Mouse (Mus musculus) kidney, postnatal 4 days (tissue): Measurements from ENCODE around the gene Fcgbp.
"Not testable (repeated sequence)": the region's sequence is repeated elsewhere in the genome, so short reads cannot be mapped to it uniquely, and the experiment has no call there.

Experiments
- DNase-seq, 2 experiments: peaks; one replicate each; pipeline ENCODE4 v3.0.0; 2021; ENCODE audit warnings: mixed read lengths in 2 of 2

Fcgbp gene

DNA sequence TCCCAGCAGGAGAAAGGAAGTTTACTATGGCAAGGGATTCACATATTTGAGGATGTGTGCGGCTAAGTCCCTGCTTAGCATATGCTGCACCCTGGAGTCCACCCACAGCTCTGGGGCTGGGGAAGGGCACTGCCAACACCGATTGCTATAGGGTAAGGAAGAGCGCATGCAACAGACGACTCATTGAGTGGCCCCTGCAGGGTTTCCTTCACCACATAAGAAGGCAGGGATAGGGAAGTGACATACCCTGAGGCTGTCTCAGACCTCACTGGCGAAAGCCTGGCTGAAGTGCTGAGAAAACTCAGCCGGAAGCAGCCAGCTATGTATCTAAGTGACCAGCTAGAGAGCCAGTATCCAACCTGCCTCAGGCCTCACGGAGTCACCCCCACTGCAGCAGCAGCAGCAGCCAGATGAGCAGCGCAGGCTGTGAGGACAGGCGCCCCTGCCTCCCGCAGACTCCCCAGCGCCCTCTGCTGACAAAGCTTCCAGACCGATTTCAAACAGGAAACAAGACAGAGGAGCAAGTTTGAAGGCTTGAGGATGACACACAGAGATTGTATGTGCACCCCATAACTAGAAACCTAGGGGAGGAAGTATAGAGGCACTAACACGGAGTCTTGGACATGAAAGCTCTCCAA, 80.7 kb downstream of the Fcgbp start:
- DNase-seq = peak; percentile 79 to 80

DNA sequence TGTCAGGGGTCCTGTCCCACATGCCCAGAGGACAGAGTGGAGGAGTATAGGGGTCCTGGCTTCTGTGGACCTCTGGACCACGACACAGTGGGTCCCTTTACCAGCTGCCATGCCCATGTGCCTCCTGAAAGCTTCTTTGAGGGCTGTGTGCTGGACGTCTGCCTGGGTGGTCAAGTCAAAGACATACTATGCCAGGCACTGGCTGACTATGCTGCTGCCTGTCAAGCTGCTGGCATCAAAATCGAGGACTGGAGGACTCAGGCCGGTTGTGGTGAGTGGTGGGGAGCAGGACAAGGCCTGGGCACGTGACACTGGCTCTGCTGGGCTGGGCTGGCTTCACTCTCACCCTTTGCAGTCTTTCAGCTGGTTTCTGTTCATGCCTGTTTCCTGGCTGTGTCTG, 82.6 kb downstream of the Fcgbp start:
- not testable (repeated sequence) for DNase-seq

DNA sequence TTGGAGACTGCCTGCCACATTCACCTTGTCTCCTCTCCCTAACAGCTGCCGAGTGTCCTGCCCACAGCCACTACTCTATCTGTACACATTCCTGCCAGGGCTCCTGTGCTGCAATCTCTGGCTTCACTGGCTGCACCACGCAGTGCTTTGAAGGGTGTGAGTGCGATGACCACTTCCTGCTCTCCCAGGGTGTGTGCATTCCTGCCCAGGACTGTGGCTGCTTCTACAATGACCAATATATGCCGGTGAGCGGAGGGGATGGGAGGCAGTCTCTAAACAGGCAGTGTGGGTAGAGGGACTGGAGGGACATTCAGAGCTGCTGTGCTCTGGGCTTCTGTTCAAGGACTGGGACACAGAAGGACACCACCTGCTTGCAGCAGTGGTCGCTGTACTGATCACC, 88.3 kb downstream of the Fcgbp start:
- no peak for DNase-seq

DNA sequence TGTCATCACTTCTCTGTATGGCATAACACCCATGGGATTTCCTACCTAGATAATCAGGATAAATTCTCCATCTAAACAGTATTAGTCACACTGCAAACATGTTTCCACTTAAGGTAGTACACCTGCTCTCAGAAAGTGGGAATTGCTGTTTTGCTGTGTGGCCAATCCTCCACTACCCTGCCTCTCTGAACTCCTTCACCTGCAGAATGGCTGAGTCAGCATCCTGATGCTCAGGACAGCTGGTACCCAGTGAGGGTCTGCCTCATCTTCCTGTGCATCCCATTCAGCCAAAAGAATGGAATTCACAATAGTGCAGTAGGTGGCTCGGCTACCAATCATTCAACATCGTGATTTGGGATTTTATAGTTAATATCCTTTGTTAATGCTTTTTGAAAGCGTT, 88.9 kb downstream of the Fcgbp start:
- no peak for DNase-seq

DNA sequence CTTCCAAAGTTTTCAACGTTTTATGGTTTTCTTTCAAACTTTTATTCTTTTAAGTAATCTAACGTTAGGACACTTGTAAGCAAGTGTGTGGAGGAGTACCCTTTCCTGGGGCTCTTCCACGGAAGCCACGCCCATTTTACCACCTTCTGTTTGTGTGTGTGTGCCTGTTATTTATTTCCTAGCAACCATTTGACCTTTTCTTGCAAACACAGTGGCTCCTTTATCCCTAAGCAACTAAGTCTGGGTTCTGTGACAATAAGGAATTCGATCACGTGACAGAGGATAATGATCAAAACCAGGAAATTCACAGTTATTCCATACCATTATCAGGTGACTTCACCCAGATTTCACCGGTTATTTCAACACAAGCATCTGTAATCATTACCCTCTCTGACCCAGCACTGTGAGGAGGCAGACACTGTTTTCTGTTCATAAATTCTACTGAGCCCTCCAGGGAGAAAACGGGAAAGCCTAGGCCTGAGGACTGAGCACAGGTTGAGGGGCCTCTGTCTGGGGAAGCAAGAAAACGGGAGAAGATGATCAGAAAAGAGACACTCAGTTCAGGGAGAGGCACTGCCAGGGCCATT, 90.2 kb downstream of the Fcgbp start:
- no peak for DNase-seq

DNA sequence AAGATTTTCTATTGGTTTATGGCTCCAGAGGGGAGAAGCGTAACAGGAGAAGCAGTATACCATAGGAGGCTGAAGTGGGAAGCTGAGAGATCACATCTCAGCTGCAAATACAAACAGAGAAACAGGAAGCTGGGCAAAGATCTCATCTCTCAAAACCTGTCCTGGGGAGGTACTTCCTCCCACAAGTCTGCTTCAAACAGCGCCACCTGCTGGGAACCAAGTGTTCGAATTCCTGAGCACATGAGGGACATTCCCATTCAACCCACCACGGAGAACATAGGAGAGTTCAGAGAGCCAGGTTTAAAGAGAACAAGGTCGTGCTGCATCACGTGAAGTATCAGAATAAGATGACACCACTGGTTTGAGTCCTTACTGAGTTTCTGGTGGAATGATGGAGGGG, 94.4 kb downstream of the Fcgbp start:
- DNase-seq = no peak

DNA sequence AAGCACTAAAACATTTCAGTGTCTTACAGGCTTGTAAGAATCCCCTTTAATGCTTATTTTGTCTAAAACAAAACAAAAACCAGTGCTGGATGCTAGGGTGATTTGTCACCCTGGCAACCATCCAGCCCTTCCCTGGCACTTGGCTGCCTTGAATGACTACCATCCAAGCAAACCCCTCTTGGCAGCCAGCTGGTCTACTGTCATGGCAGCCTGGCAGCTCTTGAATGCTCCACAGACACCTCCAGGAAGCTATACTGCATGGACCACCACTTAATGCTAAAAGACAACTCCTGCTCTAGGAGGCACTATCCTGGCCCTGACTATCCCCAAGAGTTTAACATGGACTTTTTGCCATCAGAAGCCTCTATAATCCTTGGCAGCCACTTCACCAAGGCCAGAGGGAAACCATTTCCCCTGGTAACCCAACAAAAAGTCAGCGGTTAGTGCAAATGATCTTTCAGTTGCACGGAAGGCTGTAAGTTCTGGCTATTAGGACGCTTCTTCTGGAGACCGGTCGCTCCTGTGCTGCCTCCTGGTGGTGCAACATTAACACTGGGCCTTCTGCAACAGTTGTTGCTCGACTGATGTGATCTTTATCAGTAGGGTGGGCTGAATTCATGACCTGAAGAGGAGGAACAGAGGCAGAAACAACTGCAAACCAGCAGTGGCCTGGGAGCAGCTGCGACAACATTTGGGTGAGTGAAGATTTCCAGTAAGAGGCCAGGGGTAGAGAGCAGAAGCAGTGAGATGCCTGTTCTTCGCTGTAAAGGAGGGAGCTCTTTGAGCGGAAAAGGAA, 97.5 kb downstream of the Fcgbp start:
- peak; percentile 89 to 92 for DNase-seq

DNA sequence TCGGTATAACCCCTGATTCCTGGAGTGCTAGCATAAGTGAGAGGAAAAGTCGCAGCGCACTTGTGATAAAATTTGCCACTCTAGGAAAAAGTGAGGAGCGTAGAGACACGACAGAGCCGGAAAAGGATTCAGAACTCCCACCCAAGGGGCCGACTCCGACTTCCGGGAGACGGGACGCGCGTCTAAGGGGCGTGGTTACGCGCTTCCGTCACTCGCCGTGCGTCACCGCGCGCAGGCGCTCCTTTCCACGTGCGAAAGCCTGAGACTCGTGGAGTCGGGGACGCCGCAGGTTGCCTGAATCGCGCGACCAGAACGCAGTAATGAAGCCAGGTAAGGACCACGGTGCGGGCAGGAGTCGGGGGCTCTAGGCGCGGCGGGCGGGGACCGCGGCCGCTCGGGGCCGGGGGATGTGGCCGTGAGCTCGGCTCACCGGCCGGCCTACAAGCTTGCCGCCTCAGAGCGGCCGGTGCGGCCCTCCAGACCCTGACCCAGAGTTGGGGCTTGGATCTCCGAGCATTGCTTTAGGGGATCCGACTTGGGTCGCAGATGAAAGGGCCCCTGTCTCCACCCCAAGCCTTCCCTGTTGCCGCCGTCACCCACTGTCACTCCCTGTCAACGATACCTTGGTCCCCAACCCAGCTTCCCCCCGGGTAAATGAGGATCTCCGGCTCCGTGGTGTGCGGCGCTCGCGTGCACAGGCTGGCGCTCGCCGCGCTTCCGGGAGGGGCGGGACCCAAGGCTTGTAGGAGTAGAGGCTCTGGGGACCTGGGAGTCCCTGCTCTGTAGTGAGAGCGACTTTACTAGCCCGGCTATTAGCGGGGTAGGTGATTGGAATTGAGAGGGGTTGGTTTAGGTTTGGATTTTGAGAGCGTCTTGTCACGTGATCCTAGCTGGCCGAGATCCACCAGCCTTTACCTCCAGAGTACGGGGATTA, 98.7 kb downstream of the Fcgbp start, which contains the start of gene Fbl:
Gene Fbl (plus strand): TSS at position 222 of the 934 bp plus-strand sequence.
- DNase-seq = peak; percentile 93 to 95
